Mouse (Mus musculus) thymus, adult 2 months (tissue): ENCODE data around the gene Plpp6. TPM values are rescaled to one million over a fixed set of nuclear protein-coding genes. Genes with fewer than 3 reads are reported as not detected.

Experiments
- DNase-seq: peaks from one replicate; pipeline ENCODE4 v3.0.0; 2021
- H3K27ac ChIP-seq: fragments of 200-500 bp; 2 replicates; pipeline ENCODE4 v1.5.1; 2012; ENCODE audit warnings: low read length, control low read depth; ENCODE audit not compliant: control insufficient read depth, insufficient read depth
- H3K27me3 ChIP-seq: fragments of 200-500 bp; 2 replicates; pipeline ENCODE4 v1.6.1; 2012; ENCODE audit warnings: mild to moderate bottlenecking, low read length, moderate library complexity, mixed read lengths; ENCODE audit not compliant: control insufficient read depth, insufficient read depth
- H3K36me3 ChIP-seq: fragments of 200-500 bp; 2 replicates; pipeline ENCODE4 v1.6.1; 2012; ENCODE audit warnings: mild to moderate bottlenecking, low read length, moderate library complexity; ENCODE audit not compliant: control insufficient read depth, insufficient read depth
- H3K4me1 ChIP-seq: fragments of 200-500 bp; replicated peaks from 2 replicates; pipeline ENCODE4 v1.6.1; 2012; ENCODE audit warnings: low read length; ENCODE audit not compliant: control insufficient read depth, insufficient read depth
- H3K4me3 ChIP-seq: fragments of 200-500 bp; 2 replicates; pipeline ENCODE4 v1.5.1; 2012; ENCODE audit warnings: mild to moderate bottlenecking, low read length, control low read depth, moderate library complexity; ENCODE audit not compliant: control insufficient read depth, insufficient read depth
- CTCF ChIP-seq: fragments of 200-500 bp; IDR thresholded peaks from 2 replicates; pipeline ENCODE4 v1.5.1; 2012; ENCODE audit warnings: mild to moderate bottlenecking, control low read depth, low read length, moderate library complexity, borderline replicate concordance; ENCODE audit not compliant: control insufficient read depth, poor library complexity, insufficient read depth; ENCODE audit errors: extremely low read depth
- POLR2A ChIP-seq: fragments of 200-500 bp; IDR thresholded peaks from 2 replicates; pipeline ENCODE4 v1.6.1; 2012; ENCODE audit warnings: mild to moderate bottlenecking, low read length, control low read depth, moderate library complexity; ENCODE audit not compliant: control insufficient read depth, poor library complexity, insufficient read depth; ENCODE audit errors: extremely low read depth
- WGBS: fragments of 180-500 bp; shearing (Covaris S2); methylation state at CpG from one replicate; pipeline ENCODE4 v1.1.7; 2018; 5-methylcytosine and 5-hydroxymethylcytosine counted together
- polyA plus RNA-seq: library from polyadenylated mRNA; depleted of rRNA; stranded (reverse); fragments of >200 nt; gene quantifications from 2 replicates; pipeline ENCODE4 v1.2.3, GENCODE M21; 2012

The Plpp6 gene
- polyA plus RNA-seq, 1 experiment: 12.0 TPM

- WGBS: 69% methylated on average over 4 of the region's 4 CpGs
- no peak overlapping the region for H3K27ac ChIP-seq
- TF ChIP-seq POLR2A: no peak
- TF ChIP-seq CTCF: no peak
- no peaks in the 10 kb centered on the region for H3K27me3 ChIP-seq
- H3K4me3 ChIP-seq: no peak overlapping the region
- H3K36me3 ChIP-seq: no peaks in the 10 kb centered on the region
- DNase-seq: no peak
- no peaks in the 10 kb centered on the region for H3K4me1 ChIP-seq
These were observed 36.4 kb upstream of the Plpp6 start for GRCm38 (mm10) chr19:28927396-28927795.

GRCm38 (mm10) chr19:28929034-28929433 is 34.7 kb upstream of the Plpp6 start:
- TF ChIP-seq CTCF (no peak), POLR2A (no peak)
- no peak for DNase-seq
- no peak overlapping the region for H3K27ac ChIP-seq

DNA sequence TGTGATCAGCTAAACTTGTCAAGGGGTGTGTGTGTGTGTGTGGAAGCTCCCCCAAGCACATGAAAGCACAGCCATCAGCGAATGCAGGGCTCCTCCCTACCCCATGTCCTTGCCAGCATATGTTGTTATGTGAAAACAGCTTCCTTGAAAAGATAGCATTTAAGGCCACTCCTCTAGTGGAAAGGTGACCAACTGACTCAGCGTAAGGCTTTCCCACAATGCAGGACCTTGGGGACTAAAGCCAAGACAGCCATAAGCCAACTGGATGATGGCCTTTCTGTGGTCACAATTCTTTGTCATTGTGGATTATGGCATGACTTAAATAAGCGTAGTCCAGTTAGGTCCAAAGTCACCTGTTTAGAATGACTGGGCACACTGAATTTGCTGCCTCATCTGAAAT is 28.9 kb upstream of the Plpp6 start:
- 95% methylated on average over 3 of the region's 3 CpGs for WGBS
- no peak for TF ChIP-seq CTCF
- TF ChIP-seq POLR2A: no peak
- no peaks in the 10 kb centered on the region for H3K4me1 ChIP-seq
- no peak overlapping the region for H3K4me3 ChIP-seq
- no peaks in the 10 kb centered on the region for H3K36me3 ChIP-seq
- no peaks in the 10 kb centered on the region for H3K27me3 ChIP-seq
- H3K27ac ChIP-seq: no peak overlapping the region
- DNase-seq: no peak

More at GRCm38 (mm10) chr19:28929034-28929433, 34.7 kb upstream of the Plpp6 start:
- H3K4me1 ChIP-seq: no peaks in the 10 kb centered on the region
- H3K4me3 ChIP-seq: no peak overlapping the region
- H3K27me3 ChIP-seq: no peaks in the 10 kb centered on the region
- H3K36me3 ChIP-seq: no peaks in the 10 kb centered on the region

DNA sequence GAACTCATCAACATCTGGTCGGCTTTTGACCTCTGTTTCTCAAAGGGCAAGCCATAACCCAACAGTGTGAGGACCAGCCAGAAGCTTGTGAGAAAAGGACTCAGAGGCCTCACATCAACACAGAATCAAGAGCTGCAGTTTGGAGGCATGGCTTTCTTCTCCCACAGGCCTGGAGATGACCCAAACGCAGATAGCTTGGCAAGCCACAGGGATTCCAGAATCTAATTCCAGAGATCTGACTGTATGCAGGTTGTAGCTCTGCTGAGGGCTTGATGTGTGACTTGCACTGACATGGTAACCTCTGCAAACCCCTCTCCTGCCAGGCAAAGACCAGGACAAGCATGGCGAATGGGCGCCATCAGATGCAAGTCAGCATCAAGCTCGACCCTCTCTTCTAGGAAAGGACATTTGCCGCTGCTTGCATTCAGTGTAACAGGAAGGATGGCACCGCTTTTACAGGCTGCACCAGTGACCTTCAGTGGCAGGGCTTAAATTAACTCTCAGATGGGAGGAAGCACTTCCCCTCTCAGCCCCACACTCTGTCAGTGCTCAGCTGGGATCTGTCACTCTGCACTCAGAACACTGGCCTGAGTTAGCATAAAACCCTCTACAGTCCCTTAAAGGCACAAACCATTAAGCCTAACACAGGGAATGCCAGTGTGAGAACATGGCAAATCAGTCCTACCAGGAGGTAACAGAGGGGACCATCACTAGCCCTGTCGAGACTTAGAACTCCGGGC is 23.4 kb upstream of the Plpp6 start:
- Histone ChIP-seq H3K4me3 (no peak overlapping the region), H3K36me3 (no peaks in the 10 kb centered on the region), H3K4me1 (no peaks in the 10 kb centered on the region), H3K27me3 (no peaks in the 10 kb centered on the region), H3K27ac (no peak overlapping the region)
- no peak for TF ChIP-seq CTCF
- no peak for TF ChIP-seq POLR2A
- 52% methylated on average over 9 of the region's 9 CpGs for WGBS
- no peak for DNase-seq

GRCm38 (mm10) chr19:28941271-28941670 is 22.5 kb upstream of the Plpp6 start:
- Histone ChIP-seq H3K4me1 (no peaks in the 10 kb centered on the region), H3K36me3 (no peaks in the 10 kb centered on the region), H3K4me3 (no peak overlapping the region), H3K27me3 (no peaks in the 10 kb centered on the region), H3K27ac (no peak overlapping the region)
- 37% methylated on average over 4 of the region's 4 CpGs for WGBS
- DNase-seq: no peak
- TF ChIP-seq CTCF (no peak), POLR2A (no peak)

DNA sequence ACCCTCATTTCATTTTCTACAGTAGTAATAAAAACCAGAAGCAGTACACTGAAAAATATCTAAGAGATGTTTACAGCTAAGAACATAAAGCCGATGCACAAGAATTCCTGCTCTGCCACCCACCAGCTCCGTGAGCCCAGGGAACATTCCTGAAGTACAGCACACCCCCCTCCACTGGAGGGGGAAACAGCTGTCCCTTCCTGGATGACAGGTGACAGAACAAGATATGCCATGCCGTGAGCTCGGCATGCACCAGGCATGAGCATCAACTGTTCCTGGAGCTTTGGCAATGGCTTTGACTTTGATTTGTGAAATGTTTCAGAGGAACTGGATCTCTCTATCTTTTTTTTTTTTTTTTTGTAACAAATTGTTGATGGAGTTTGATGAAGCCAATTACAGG is 17.0 kb upstream of the Plpp6 start:
- no peaks in the 10 kb centered on the region for H3K4me1 ChIP-seq
- H3K27me3 ChIP-seq: no peaks in the 10 kb centered on the region
- H3K36me3 ChIP-seq: no peaks in the 10 kb centered on the region
- H3K27ac ChIP-seq: no peak overlapping the region
- TF ChIP-seq CTCF (no peak), POLR2A (no peak)
- WGBS: 68% methylated on average over 4 of the region's 4 CpGs
- no peak for DNase-seq
- H3K4me3 ChIP-seq: no peak overlapping the region
